Mouse (Mus musculus): Measurements from ENCODE around the gene Thyn1.

GRCm38 (mm10) chr9:27005933-27006332, 6.4 kb downstream of the Thyn1 start:
- TF ChIP-seq HCFC1 (IDR thresholded peaks at IDR 0.05; ENCODE audit: borderline replicate concordance, insufficient read depth, low read length) (no peak), ZNF384 (IDR thresholded peaks at IDR 0.05; ENCODE audit: low read depth, low read length) (no peak), CHD2 (IDR thresholded peaks at IDR 0.05; ENCODE audit: low read depth, low read length) (no peak), MAFK (IDR thresholded peaks at IDR 0.05; ENCODE audit: insufficient read depth, low read depth, low read length) (no peak), ZC3H11A (IDR thresholded peaks at IDR 0.05; ENCODE audit: borderline replicate concordance, low read depth, low read length) (no peak)

All from ES-E14 (cell line).